Mouse (Mus musculus): ENCODE data around the gene Samd4.
"Not testable (repeated sequence)": the region's sequence is repeated elsewhere in the genome, so short reads cannot be mapped to it uniquely, and the experiment has no call there.

The Samd4 gene

DNA sequence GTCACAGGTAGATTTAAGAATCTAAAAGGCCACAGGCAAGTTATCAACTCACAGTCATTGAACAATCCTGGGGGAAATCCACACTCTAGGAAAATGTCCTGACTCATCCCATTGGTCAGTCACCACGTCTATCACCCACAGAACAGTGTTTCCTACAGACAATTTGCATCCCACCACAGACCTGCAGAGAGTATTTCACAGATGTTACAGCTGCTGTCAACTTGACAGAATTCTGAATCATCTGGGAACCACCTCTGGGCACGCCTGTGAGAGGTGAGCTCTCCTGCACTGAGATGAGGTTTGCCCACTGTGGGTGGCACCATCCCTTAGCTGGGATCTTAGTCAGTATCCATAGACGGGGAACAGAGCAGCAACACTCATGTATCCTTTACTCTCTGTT, 224.8 kb downstream of the Samd4 start:
- no peak for DNase-seq (ENCODE audit: low spot score)

DNA sequence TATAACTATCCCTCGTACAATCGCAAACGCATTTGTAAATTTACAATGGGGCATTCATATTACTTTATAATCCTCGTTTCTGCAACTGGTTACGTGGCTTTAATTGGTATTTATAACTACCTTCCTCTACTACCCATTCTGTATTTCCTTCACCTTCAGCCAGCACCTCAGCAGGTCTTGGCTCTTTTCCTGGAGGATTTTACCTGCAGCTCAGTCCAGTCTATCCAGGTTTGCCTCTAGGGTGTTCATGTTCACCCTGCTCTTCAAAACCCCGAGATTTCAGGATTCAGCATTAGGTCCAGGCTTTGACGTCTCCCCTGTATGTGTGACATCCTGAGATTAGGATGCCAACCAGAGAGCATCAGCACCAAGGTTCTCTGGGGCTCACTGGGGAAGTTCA, 227.7 kb downstream of the Samd4 start:
- DNase-seq (ENCODE audit: low spot score) = not testable (repeated sequence)

DNA sequence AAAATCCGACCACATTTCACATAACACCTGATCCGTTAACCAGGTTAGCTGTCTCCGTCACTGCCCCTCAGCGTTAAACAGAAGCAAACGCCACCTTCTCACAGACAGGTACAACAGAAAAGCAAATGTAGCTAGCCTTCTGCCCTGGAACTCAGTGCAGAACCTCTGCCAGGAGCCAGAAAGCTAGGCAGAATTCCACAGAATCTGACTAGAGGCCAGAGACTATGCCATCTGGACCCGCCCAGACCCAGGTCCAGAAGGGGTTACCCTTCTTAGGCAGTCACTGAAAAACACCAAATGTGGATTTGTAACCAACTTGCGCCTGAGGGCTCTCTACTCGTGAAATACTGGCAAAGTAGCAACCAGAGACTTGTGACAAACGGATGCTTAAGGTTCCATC, 228.7 kb downstream of the Samd4 start:
- DNase-seq (ENCODE audit: low spot score) = no peak

DNA sequence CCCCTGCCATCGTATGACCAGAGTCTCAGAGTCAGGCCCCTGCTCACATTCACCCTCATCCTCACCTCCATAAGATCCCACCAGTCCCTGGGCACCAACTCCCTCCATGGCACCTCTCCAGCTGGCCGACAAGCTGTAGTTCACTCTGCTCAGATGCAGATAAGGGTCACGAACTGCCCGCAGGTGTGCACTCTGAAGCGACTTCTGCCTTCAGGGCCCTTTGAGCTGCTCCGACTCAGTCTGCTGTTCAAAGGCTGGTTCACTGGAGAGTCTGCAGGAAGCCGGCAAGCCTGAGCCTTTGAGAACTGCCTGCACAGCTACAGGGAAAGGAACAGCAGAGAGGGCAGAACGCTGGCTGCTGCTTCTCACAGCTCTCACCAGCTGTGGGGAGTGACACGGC, 232.5 kb downstream of the Samd4 start:
- DNase-seq (ENCODE audit: low spot score) = no peak

DNA sequence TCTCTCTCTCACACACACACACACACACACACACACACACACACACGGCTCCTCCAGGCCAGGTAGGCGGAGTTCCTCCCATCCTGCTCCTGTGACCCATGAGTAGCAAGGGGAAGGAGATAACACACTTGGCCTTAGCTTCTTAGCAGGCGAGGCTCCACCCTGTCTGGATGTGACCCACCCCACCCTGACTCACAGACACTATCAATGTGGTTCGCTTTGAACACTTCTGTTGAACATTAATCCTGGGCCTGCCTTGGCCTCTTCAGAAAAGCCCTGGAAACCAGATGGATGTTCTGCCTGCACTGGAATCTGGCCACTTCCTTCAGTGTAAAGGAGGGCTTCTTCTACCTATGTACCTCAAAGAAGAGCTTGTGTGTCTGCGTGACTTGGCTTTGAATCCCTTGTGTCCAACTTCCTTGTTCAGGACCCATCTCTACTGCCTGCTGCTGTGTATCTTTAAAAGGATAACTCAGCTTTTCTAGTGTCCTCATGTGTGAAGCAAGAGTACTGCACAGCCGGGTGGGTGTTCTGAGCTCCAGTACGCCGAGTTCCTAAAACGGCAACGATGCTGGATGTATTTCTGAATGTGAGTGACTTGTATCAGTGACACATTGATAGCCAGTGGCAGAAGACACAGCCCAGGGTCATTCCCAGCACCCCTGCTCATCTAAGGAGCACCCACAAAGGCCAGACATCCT, 233.6 kb downstream of the Samd4 start:
- no peak for DNase-seq (ENCODE audit: low spot score)

DNA sequence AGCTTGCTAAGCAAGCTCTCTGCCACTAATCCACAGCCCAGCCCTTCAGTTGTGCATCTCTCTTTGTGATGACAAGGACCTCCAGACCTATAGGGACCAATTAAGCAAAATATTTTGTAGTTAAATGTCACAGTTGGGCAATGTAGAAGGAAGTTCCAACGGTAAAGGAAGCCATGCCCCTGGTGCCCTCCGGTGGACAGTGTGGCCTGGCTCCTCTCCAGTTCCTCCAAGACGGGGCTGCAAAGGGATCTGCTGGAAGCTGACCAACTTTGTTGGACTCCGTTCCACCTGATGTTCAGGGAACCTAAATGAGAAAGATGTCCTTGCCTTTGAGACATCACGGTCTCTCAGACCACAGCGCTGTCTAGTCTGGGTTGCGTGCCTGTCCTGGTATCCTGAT, 234.9 kb downstream of the Samd4 start:
- no peak for DNase-seq (ENCODE audit: low spot score)

DNA sequence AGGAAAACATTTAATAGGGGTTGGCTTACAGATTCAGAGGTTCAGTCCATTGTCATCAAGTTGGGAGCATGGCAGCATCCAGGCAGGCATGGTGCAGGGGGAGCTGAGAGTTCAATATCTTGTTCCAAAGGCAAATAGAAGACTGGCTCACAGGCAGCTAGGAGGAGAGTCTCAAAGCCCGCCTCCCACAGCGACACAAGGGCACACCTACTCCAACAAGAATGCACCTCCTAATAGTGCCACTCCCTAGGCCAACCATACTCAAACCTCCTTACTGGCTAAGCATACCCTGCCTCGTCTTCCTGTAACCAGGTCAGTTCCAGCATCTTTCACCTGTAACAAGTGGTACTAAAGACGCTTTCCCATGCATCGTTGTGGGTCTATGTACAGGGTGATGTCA, 245.3 kb downstream of the Samd4 start:
- DNase-seq (ENCODE audit: low spot score) = no peak

DNA sequence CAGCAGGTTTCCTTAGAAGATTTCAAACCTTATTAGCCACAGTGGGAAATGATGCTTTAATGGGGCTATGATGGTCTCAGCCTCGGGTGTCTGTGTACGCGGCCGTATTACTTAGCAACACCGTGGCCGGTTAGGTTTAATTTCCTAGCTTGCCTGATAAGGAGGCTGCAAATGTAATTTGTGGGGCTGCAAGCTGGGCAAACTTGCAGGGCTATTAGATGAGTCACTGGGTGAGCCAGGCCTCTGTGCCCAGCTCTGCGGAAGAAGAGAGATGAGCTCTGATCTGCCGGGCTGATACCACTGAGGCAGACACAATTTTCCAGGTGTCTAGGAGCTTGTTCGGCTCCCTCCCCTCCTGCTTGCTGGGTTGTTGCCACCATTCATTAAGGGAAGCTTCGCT, 251.3 kb downstream of the Samd4 start:
- no peak for DNase-seq (ENCODE audit: low spot score)

DNA sequence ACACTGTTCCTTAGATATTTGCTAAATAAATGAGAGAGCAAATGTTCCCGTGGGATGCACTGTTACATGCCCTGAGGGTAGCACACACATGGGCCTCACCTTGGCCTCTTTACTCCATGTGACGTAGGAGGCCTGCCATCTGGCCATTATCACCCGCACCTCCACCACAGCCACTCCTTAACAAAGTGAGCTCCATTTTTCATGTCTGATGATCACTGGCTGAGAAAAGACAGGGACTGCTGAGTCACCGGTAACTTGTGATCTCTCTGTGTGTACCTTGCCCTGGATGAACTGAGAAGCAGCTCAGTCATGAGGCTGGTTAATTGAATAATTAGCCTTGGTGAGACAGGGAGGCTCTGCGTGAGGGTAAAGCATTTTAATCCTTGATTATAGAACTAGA, 254.0 kb downstream of the Samd4 start:
- DNase-seq (ENCODE audit: low spot score) = no peak

DNA sequence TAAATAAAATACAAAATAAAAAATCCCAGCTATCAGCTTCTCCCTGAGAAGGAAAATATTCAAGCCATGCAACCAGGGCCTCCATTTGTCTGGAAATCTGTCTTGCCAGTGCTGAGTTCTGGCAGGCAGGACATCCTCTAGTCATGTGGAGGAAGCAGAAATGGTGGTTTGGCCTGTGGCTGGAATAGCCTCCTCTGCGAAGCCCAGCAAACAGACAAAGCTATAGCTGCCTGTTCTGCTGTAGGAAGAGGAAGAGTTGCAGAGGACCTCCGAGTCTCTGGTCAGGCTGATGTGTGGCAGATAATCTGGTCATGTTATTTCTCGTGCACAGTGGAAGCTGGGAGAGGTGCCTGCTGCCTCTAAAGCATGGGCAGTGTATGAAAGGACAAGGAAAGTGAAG, 256.2 kb downstream of the Samd4 start:
- DNase-seq (ENCODE audit: low spot score) = no peak

DNA sequence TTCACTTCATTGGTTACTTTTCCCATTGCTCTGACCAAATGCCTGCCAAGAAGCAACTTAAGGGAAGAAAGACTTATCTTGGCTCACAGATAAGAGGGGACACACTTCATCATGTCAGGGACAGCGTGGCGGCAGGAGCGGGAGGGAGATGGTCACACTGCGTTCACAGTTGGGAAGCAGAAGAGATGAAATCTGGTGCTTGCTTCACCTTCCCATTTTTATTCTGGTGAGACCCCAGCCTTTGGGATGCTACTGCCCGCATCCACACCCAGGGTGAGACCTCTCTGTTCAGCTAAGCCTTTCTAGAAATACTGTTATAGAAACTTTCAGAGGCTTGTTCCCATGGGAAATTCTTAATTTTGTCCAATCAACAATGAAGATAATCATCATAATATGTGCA, 261.7 kb downstream of the Samd4 start:
- no peak for DNase-seq (ENCODE audit: low spot score)

DNA sequence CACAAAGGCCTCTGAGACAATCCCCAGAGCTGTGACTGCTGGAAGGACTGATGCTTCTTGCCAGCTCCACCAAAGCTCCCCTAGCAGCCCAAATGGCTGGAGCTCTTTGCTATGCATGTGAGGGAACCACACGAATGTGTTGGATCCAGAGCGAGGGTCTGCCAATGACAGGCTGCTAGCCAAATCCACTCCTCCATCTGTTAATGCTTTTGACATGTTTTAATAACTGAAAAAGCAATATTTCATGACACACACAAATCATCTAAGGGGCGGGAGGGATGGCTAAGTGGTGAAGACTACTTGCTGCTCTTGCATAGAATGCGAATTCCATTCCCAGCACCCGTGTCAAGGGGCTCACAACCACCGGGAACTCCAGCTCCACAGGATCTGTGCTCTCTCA, 268.7 kb downstream of the Samd4 start:
- DNase-seq (ENCODE audit: low spot score) = no peak

DNA sequence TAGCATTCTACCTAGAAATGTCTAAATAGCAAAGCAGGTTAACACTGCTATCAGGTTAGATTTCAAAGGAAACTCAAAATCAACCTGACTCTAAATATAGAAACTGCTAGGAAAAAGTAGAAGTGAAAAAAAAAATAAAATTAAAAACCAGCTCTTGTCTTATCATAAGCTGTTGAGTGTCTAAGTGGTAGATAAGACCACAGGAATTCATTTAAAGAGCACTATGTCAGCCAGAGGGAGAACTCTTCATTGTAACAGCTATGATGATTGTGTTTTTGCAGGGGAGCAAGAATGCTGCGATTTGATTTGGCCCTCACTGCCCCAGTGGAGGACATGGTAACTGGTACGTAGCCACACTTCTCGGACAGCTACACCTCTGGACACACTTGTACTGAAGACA, 271.6 kb downstream of the Samd4 start:
- no peak for DNase-seq (ENCODE audit: low spot score)

Data from left cerebral cortex, adult 11 months (tissue).